Mouse (Mus musculus) cortical plate, adult 2 months (tissue): Measurements from ENCODE around the gene Sp100. TPM values are rescaled to one million over a fixed set of nuclear protein-coding genes. Genes with fewer than 3 reads are reported as not detected.

Experiments
- H3K27ac ChIP-seq: fragments of 200-500 bp; 2 replicates; pipeline ENCODE4 v1.5.1; 2012; ENCODE audit warnings: low read length, control low read depth, inconsistent platforms; ENCODE audit not compliant: insufficient read depth
- H3K4me1 ChIP-seq: fragments of 200-500 bp; 2 replicates; pipeline ENCODE4 v1.6.1; 2011; ENCODE audit warnings: low read length; ENCODE audit not compliant: control insufficient read depth, insufficient read depth
- H3K4me3 ChIP-seq: fragments of 200-500 bp; 2 replicates; pipeline ENCODE4 v1.5.1; 2011; ENCODE audit warnings: mild to moderate bottlenecking, low read length, control low read depth; ENCODE audit not compliant: insufficient read depth
- CTCF ChIP-seq: fragments of 200-500 bp; IDR thresholded peaks from 2 replicates; pipeline ENCODE4 v1.5.1; 2011; ENCODE audit warnings: mild to moderate bottlenecking, control low read depth, low read length; ENCODE audit not compliant: insufficient read depth; ENCODE audit errors: extremely low read depth
- POLR2A ChIP-seq: fragments of 200-500 bp; IDR thresholded peaks from 2 replicates; pipeline ENCODE4 v1.6.1; 2011; ENCODE audit warnings: mild to moderate bottlenecking, low read length, control low read depth; ENCODE audit not compliant: insufficient read depth; ENCODE audit errors: extremely low read depth
- polyA plus RNA-seq: library from polyadenylated mRNA; depleted of rRNA; stranded (reverse); fragments of >200 nt; gene quantifications from 2 replicates; pipeline ENCODE4 v1.2.3, GENCODE M21; 2012; rRNA removed

Gene Sp100
- polyA plus RNA-seq, 1 experiment, result 7.9 TPM

DNA sequence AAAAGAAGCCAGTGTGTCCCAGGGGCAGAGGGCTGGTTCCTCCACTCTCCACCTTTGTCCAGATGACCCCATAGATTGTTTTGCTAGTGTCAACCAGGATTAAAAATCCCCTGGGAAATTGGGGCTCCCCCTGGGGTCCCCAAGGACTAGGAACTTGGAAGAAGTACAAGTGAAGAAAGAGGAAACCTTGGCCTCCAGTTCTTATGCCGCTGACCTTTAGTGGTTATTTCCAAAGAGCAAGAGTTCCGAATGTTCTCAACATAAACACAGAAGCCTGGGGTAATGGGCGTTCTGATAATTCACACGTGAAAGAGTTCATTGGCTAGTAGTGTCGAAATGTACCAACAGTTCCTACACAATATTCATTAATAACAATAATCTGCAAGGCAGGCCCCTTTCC, 96.7 kb downstream of the Sp100 start:
- H3K27ac ChIP-seq, result no peak overlapping the region
- no peaks in the 10 kb centered on the region for H3K4me1 ChIP-seq
- H3K4me3 ChIP-seq, result no peak overlapping the region
- TF ChIP-seq POLR2A, result no peak

DNA sequence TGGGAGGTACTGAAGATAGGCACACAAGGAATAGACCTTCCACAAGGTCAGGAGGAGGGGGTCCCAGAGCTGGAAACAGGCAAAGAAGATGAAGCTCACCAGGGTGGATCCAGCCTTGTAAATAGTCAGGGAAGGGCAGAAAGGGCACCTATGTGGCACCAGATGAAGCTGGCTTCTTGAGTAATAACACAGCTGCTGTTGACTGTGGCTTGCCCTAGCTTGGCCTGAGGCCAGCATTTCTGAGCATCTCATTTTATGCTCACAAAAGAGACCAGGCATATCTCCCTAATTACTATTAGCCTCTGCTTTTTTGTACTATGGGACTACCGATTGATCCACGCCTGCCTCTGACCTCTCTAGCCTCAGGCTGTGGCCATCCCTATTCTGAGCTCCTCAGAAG, 100.0 kb downstream of the Sp100 start:
- no peak overlapping the region for H3K4me3 ChIP-seq

DNA sequence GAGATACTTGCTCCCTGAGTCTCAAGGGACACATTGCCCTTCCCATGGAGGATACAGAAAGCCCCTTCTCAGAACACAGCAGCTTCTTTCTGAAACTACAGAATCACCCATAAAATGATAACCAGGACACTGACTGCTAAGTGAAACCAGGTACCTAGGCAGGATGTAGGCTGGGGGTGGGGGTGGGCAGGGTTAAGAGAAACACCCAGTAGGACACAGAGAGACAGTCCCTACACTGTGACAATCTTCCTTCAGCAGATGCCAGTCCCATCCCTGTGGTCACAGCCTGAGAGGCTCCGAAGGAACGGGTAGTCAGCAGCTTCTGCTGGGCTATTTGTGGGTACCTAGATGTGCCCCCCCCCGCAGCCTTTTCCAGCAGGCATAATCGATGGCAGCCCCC, 100.9 kb downstream of the Sp100 start:
- no peak overlapping the region for H3K27ac ChIP-seq
- no peaks in the 10 kb centered on the region for H3K4me1 ChIP-seq
- TF ChIP-seq POLR2A (no peak), CTCF (no peak)
- no peak overlapping the region for H3K4me3 ChIP-seq

More for the DNA sequence above, 100.0 kb downstream of the Sp100 start:
- Histone ChIP-seq H3K4me1 (no peaks in the 10 kb centered on the region), H3K27ac (no peak overlapping the region)
- TF ChIP-seq CTCF (no peak), POLR2A (no peak)

DNA sequence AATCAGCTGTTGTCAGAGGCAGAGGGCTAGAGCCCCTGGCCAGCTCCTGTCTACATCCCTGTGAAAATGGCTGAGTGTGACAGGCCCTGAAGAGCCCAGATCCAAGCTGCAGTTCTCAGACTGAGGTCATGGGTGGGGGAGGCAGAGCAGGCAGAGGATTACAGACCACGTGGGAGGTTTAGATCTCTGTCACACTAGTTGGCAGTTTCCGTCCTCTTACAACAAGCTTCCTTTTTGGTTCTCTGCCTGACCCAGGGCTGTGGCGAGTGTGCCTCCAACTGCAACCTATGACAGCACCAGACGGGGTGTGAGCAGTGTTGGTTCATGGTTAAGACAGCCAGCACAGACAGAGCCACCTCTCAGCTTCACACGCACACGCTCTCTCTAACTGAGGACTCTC, 101.7 kb downstream of the Sp100 start:
- no peak overlapping the region; the same call in 1 of the 2 replicates for H3K27ac ChIP-seq
- no peak for TF ChIP-seq CTCF
- TF ChIP-seq POLR2A, result no peak
- no peaks in the 10 kb centered on the region for H3K4me1 ChIP-seq
- no peak overlapping the region for H3K4me3 ChIP-seq

DNA sequence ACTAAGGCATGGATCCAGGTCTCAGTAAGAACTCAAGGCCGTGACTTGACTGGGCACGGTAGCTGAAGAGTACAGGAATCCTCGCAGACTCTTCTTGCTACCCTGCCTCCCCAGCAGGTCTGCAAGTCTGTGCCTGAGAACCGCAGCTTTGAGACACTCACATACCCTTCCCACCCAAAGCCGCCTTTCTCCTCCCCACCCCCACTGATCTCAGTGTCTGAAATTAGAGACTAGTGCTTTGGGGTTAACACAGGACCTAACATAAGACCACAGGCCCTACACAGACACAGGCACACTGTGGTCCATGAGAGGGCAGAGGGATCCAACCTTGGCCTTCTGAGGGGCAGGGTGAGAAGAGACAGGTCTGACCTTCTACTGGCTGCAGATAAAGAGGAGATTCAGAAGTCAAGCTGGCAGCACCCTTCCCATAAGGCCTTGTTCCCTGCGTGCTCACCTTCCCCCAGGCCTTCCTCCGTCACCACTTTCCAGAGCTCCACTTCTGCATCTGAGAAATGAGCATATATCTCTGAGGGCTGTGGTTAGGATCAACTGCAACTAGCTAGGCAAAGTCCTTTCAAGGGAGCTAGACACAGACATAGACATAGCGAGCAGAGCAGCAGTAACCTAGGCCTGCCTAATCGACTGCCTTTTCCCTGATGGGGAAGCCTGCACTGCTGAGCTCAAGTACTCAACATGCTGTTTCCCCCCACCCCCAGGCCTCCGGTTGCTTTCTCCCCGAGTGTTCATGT, 102.3 kb downstream of the Sp100 start:
- TF ChIP-seq POLR2A (no peak), CTCF (no peak)
- Histone ChIP-seq H3K4me1 (no peaks in the 10 kb centered on the region), H3K4me3 (no peak overlapping the region), H3K27ac (no peak overlapping the region)

DNA sequence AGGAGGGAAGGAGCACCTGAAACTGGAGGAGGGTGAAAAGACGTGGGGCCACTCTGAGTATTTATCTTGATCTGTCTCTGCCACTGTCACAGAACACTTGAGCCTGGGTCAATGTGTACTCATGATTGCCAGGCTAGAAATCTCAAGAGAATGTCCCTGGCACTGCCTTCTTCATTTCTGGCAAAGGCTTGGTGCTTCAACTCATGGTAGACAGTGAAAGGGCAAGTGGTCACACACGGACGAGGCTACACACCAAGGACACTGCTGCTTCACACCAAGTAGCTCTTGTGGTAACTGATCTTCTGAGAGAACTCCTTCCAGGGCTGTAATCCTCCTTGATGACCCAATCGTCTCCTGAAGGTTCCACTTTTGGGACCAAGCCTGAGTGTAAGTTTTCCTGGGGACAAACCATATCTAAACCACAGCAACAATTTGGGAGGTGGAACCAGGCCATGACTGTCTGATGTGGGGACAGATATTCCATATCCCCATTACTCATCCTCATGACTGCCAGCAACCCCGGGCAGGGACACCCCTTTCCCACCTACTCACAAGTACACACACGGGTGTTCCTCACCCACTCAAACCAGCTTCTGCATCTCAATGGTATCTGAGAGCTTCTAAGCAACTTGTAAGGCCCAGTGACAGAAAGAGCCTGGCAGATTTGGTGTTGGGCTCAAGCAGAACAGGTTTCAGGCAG, 107.9 kb downstream of the Sp100 start:
- Histone ChIP-seq H3K27ac (no peak overlapping the region), H3K4me1 (peaks cover 2% of the 10 kb centered on the region), H3K4me3 (no peak overlapping the region)
- TF ChIP-seq CTCF (no peak), POLR2A (no peak)

DNA sequence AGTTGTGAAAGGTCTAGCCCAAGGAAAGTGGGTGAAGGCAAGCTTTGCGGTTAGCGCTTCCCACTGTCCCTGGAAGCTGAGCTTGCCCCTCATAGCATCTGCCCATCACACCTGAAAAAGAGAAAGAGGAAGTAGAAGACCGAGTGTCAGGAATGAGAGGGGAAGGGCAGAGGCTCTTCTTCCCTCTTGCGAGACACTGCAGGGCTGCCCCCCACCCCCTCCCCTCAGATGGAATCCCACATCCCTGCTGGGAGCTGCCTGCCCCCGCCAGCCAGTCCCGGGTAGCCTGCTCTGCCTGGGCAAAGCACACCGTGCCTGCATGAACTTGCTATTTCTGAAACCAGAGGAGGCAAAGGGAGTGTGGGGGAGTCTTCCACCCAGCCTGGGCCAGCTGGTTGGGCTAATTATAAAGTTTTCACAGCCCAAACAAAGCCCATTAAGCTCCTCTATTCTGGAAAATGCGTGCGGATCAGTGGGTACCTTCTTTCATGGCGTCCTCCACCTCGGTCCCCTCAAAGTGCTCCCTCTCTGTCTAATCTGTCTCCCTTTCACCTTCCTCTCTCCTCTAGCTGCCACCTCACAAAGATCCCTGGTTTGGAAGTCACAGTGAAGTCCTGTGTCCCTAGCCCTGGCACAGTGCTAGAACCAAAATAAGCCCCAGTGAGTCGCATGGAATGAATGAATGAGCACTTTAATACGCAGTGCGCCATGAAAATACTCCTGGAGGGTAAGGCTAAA, 108.6 kb downstream of the Sp100 start:
- no peak overlapping the region for H3K27ac ChIP-seq
- no peak overlapping the region for H3K4me3 ChIP-seq
- no peak for TF ChIP-seq CTCF
- no peak for TF ChIP-seq POLR2A
- H3K4me1 ChIP-seq, result peaks cover 2% of the 10 kb centered on the region

DNA sequence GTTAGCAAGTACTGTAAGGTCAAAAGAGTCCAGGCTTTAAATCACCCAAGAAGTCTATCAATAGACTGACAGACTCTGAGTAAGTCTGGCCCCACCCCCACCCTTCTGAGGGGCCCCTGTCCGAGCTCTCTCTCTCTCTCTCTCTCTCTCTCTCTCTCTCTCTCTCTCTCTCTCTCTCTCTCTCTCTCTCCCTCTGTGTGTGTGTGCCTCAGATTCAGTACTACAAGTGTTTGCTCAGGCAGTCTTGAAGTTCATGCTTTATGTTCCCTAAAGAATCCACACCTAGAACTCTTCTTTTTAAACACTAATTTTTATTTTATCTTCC, 109.1 kb downstream of the Sp100 start:
- Histone ChIP-seq H3K4me3 (no peak overlapping the region), H3K27ac (no peak overlapping the region), H3K4me1 (peaks cover 2% of the 10 kb centered on the region)
- TF ChIP-seq CTCF, result no peak
- no peak for TF ChIP-seq POLR2A

Other genes with a start within 250 kb of the Sp100 start
- gene G530012D18Rik, start 74.3 kb upstream of the Sp100 start, polyA plus RNA-seq, result not detected in 2 replicates
- 2.1 and 2.8 TPM in 2 replicates for gene Sp110, start 51.2 kb upstream of the Sp100 start, polyA plus RNA-seq
- gene Sp140, start 49.6 kb upstream of the Sp100 start, polyA plus RNA-seq, result 1.2 and 1.3 TPM in 2 replicates
- 0.94 and 1.2 TPM in 2 replicates for gene A630001G21Rik, start 128.7 kb downstream of the Sp100 start, polyA plus RNA-seq
- gene Cab39, start 143.5 kb downstream of the Sp100 start, polyA plus RNA-seq, result 113 and 114 TPM in 2 replicates
- 835 and 861 TPM in 2 replicates for gene Itm2c, start 244.3 kb downstream of the Sp100 start, polyA plus RNA-seq